Mouse (Mus musculus) layer of hippocampus, adult 8-10 months (tissue): ENCODE data around the gene Lamp1. TPM values are rescaled to one million over a fixed set of nuclear protein-coding genes. Genes with fewer than 3 reads are reported as not detected.

Experiments
- DNase-seq, 2 experiments: peaks; one replicate each; pipeline ENCODE4 v3.0.0; 2022; ENCODE audit warnings: low spot score in 2 of 2
- total RNA-seq, 4 experiments: library from RNA; stranded (reverse); gene quantifications; 2 replicates each; pipeline ENCODE4 v1.2.4; 2022

Lamp1 gene
- total RNA-seq, 4 experiments from 2014 or later, result 261 to 360 (median 306) TPM

DNA sequence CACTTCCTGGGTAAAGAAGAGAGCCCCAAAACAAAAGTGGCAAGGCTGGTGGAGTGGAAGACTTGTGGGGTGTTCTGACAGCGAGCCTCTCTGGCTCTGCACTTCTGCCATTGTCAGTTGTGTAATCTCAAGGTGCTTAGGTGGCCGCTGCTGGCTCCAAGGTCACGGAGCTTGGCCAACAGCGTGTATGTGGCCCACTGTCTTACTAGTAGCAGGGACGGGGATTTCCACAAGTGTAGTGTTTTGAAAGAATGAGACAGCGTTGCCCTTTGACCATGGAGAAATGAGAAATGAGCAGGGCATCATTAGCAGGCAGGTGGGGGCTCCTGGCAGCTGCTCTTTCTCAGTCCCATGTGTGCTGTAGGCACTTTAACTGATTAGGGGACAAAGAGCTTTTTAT is 3.1 kb downstream of the Lamp1 start:
- no peak for DNase-seq

DNA sequence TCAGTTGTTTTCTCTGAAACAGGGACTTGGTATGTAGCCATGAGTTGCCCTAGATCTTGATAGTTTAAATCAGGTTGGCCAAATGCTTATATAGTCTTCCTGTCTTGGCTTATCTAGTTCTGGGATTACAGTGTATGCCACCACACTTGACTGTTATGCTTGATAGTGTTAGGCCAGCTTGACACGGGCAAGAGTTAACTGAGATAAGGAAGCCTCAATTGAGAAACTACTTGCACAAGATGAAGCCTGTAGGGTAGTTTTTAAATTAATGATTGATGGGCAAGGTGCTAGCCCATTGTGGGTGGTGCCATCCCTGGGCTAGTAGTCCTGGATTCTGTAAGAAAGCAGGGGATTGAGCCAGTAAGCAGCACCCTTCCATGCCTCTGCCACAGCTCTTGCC is 4.6 kb downstream of the Lamp1 start:
- no peak for DNase-seq

- no peak for DNase-seq
Observed at GRCm38 (mm10) chr8:13164361-13164760, 5.4 kb downstream of the Lamp1 start.

DNA sequence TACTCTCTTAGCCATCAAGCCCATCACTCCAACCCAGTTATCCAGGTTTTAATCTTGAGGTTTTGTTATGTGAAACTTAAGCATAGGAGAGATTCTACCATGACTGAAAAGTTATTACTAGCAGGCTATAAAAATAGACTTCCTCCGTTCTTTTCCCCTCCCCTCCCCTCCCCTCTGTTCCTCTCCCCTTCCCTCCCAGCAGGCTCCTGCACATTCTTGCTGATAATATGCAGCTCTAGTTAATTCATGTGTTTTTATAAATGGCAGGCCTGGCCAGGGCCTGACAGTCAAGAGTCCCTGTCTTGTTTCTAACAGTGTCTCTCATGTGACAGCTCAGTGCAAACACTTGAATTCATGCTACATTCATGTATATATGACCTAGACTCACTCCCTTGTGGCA is 11.5 kb downstream of the Lamp1 start:
- DNase-seq, result no peak

- no peak for DNase-seq
Observed at GRCm38 (mm10) chr8:13174305-13174704, 15.3 kb downstream of the Lamp1 start.

GRCm38 (mm10) chr8:13174811-13175210 is 15.8 kb downstream of the Lamp1 start:
- DNase-seq, result no peak

DNA sequence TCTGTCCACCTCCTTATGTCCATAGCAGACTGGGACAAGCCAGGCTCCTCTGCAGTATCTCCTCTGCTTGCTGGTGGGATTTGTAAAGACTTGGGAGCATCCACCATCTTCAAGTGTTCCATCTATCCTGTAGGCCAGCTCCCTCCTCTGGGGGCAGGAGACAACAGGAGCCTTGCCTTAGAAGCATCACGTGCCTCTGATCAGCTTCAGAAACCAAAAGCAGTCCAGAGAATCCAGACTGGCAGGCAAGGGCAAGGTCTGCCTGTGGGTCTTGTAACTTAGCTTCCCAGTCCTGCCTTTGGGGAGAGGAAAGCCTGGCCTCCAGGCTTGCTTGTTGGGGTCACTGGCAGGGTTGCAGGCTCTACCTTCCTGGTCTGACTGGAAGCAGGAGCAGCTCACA is 16.7 kb downstream of the Lamp1 start:
- DNase-seq, result no peak

DNA sequence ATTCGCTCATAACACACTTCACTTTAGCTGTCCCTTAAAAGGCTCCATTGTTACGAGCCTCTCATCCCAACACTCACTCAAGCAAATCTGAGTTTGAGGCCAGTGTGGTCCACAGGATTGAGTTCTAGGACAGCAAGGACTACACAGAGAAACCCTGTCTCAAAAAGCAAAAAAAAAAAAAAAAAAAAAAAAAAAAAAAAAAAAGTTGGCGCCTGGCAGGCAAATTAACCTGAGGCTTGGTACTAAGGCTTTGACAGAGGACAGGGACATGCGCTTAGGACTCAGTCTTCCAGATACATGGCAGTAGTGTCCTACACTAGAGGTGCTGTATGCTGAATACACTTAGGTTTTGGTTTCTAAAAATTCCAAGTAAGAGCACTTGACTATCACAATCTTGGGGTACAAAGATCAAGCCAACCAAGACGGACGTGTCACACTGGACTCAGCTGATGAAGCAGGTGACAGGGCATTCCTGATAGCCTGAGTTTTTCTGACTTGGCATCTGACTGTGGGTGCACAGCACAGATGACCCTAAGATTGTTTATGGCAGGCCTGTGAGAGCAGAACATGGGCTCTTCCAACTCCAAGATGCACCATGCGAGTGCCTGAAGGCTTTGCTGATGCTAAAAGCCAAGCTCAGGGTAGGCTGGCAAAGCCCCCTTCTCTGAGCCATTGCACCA is 18.4 kb downstream of the Lamp1 start:
- DNase-seq, result no peak

DNA sequence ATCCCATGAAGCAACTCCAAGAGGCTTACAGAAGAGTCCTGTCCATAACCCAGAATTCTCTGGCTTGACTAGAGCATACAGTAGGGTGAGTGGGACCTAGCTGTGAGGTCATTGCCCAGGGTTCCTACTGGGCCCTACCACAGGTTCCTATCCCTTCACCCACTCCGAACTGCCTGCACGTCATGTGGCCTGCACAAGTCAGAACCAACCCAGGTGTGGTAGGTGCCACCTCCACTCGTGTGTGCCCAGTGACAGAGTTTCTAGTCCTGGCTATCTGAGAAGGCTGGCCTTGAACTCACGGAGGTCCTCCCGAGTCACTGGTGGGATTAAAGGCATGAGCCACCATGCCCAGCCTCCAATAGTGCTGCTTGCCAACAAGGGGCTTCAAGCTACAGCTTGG is 19.2 kb downstream of the Lamp1 start:
- no peak for DNase-seq

DNA sequence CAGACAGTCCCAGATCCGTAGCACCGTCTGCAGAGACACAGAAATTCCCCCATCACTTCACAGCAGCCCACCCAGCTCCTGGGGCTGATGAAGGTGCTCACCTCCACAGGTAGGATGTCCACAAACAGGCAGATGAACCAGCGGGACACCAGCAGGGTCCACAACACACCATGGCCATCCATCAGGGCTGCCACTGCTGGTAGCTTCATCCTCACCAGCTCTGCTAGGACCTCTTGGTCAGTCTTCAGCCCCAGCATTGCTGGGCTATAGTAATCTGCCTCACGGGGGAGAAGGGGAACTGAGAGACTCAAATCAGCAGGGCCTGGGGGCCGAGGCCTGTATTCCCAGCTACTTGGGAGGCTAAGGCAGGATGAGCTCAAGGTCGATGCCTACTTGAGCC is 20.5 kb downstream of the Lamp1 start:
- no peak for DNase-seq

DNA sequence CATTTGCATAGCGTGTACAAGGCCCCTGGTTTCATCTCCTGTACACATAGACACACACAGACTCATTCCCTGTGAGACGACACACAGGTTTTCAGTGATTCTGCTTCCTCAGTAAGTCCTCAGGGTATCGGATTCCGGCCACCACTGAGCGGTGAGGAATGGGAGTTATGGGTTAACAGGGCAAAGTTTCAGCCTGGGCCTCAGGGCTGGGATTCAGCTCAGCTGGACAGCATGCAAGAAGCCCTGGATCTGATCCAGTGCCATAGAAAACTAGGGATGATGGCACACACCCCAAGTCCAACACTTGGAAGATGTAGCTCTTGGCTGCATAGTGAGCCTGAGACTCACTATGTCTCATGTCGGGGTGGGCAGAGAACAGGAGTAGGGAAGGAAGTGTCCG is 21.0 kb downstream of the Lamp1 start:
- DNase-seq, result no peak

DNA sequence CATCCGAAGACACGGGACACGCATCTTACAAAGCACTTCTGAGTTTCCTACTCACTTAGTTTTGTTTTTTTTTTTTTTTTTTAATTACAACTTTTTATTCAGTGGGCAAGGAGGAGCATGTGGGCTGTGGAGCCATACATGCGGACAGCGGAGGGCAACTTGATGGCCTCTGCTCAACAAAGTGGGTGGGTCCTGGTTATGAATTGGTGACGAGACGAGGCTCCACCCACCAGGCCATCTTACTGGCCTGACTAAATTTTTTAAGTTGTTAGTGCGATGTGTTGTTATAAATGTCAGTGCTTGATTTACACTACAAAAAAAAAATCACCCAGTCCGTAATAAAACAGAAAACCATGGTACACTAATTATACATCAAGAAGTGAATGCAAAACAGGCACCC is 21.4 kb downstream of the Lamp1 start:
- DNase-seq, result no peak

- DNase-seq, result no peak
Observed at GRCm38 (mm10) chr8:13180911-13181690, 22.1 kb downstream of the Lamp1 start.

DNA sequence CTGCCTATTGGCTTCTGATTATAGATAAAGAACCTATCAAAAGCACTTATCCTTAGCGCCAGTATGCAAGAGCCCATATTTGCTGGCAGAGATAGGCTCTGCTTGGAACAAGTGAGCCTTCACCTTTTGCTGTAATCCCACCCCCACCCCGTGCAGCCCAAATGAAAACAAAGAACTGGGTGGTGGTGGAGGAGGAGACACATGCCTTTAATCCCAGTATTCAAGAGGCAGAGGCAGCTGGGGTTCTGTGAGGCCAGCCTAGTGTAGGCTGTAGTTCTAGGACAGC is 22.7 kb downstream of the Lamp1 start:
- DNase-seq, result no peak

DNA sequence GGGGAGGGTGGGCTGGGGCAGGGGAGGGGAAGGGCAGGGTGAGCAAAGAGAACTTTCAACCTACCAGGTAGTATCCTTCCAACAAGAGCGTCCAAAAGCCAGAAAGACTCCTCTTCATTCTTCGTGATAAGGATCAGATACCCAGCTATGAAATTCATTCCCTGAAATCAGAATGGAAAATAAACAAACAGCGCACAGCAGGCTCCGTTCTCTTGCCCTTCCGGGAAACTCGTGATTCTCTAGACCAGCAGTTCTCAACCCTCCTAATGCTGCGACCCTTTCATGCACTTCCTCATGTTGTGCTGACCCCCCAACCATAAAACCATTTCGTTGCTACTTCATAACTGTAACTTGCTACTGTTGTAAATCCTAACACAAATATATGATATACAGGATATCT is 27.9 kb downstream of the Lamp1 start:
- no peak for DNase-seq

DNA sequence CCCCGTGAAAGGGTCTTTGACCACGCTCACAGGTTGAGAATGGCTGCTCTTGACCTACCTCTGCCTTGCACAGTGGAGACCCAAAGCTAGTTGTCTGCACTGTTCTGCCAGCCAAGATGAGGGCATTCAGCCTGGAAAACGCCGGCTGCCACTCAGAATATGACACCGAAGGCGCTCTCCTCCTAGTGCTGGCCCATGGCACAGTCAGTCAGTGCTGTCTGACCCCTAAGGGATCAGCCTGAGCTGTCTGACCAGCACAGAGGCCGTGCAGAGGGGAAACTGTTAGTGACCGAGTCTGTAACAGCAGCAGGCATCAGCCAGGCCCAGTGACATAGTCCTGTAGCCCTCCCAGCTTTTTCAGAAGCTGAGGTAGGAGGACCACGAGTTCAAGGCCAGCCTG is 28.3 kb downstream of the Lamp1 start:
- no peak for DNase-seq

DNA sequence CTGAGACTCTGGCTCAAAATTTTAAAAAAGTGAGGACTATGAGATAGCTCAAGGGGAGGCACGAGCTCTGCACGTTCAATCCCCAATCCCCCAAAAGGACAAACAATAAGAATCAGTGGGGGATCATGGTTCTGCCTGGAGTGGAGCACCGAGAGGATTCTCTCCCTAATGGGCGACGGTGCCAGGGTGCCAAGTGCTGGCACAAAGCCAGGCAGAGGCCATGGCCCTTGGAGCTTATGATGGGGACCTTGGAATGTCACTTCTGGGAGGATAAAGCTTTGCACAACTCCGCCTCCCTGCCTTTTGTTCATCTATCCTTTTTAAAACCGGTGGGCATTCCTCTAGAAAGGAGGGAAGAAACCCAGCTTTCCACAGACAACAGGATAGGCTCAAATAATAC is 28.7 kb downstream of the Lamp1 start:
- no peak for DNase-seq

- DNase-seq, result no peak
Observed at GRCm38 (mm10) chr8:13188052-13188555, 29.1 kb downstream of the Lamp1 start.

DNA sequence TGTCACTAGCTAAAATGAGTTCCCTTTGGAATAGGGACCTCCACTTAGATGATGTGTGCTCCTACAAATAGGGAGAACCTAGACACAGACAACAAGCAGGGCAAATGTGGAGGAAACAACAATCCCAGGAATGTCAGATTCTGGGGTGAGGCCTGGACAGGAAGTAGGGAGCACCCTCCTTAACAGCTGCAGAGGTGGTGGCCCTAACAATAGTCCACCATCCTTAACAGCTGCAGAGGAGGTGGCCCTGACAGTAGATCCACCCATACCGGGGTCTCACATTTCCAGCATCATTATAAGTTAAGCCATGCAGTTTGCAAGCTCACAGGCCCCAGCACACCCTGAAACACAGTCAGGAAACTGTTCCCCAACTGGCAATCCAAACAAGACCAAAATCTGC is 29.9 kb downstream of the Lamp1 start:
- DNase-seq, result no peak

- no peak for DNase-seq
Observed at GRCm38 (mm10) chr8:13190235-13190634, 31.3 kb downstream of the Lamp1 start.

DNA sequence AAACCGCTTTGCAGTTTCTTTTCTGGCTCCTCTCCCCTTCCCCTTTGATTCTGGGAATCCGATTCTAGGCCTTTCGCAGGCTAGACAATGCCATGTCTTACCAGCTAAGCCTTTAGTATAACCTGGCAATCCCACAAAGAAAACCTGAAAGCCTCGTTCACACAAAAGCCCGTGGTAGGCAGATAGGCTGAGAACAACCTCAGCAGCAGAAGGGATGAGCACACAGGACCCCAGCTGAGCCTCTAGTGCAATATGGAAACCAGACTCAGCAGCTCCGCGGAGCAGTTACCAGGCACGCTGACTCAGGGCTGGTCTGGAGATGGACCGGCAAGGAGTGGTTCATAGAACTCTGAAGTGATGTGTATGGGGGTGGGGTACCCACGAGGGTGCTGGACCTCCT is 35.9 kb downstream of the Lamp1 start:
- DNase-seq, result no peak

- no peak for DNase-seq
Observed at GRCm38 (mm10) chr8:13197493-13197892, 38.5 kb downstream of the Lamp1 start.

GRCm38 (mm10) chr8:13199385-13200061 is 40.6 kb downstream of the Lamp1 start:
- DNase-seq, result no peak
